Mouse (Mus musculus) left cerebral cortex, adult 8-10 months (tissue): ENCODE results near the gene Ereg. TPM values are rescaled to one million over a fixed set of nuclear protein-coding genes. Genes with fewer than 3 reads are reported as not detected.

Source experiments
- DNase-seq, 2 experiments: peaks; one replicate each; pipeline ENCODE4 v3.0.0; 2022; ENCODE audit warnings: low spot score in 2 of 2
- total RNA-seq, 4 experiments: library from RNA; stranded (reverse); gene quantifications; 2 replicates each; pipeline ENCODE4 v1.2.4; 2022

The Ereg gene
- total RNA-seq, 4 experiments from 2014 or later, result not detected

GRCm38 (mm10) chr5:91110023-91110670, 35.7 kb downstream of the Ereg start:
- DNase-seq, result no peak

GRCm38 (mm10) chr5:91111019-91111418, 36.6 kb downstream of the Ereg start:
- DNase-seq, result no peak

GRCm38 (mm10) chr5:91113967-91114366, 39.5 kb downstream of the Ereg start:
- no peak for DNase-seq

- no peak for DNase-seq
Measured at GRCm38 (mm10) chr5:91114574-91114973, 40.2 kb downstream of the Ereg start.

GRCm38 (mm10) chr5:91118618-91119017, 44.2 kb downstream of the Ereg start:
- no peak for DNase-seq

GRCm38 (mm10) chr5:91123404-91123803, 49.0 kb downstream of the Ereg start:
- DNase-seq, result no peak

GRCm38 (mm10) chr5:91124140-91124539, 49.7 kb downstream of the Ereg start:
- DNase-seq, result no peak

GRCm38 (mm10) chr5:91126623-91127022, 52.2 kb downstream of the Ereg start:
- DNase-seq, result no peak

GRCm38 (mm10) chr5:91134961-91135360, 60.5 kb downstream of the Ereg start:
- DNase-seq, result no peak

- no peak for DNase-seq
Measured at GRCm38 (mm10) chr5:91138970-91139369, 64.5 kb downstream of the Ereg start.

GRCm38 (mm10) chr5:91139446-91139873, 65.0 kb downstream of the Ereg start, which contains the start of gene Areg:
Gene Areg (plus strand): TSS chr5:91139599.
- peak; percentile 8 to 10 for DNase-seq

- DNase-seq, result no peak
Measured at GRCm38 (mm10) chr5:91140896-91141448, 66.5 kb downstream of the Ereg start.

Other genes with a start within 250 kb of the Ereg start
- gene Cxcl1, start 183.4 kb upstream of the Ereg start, total RNA-seq, result under 1 TPM in 1 of 4 experiments, not detected in 3; 0.46 TPM
- not detected for gene Cxcl2, start 170.8 kb upstream of the Ereg start, total RNA-seq
- gene Mthfd2l, start 143.5 kb upstream of the Ereg start, total RNA-seq, result 10 to 100 TPM; 16.5 to 20.0 (median 18.4) TPM
- gene Epgn, start 47.2 kb upstream of the Ereg start, total RNA-seq, result not detected
- gene Areg, start 65.0 kb downstream of the Ereg start, total RNA-seq, result not detected